Mouse (Mus musculus) neural tube, postnatal 0 days (tissue): ENCODE results near the gene D10Wsu102e. TPM values are rescaled to one million over a fixed set of nuclear protein-coding genes. Genes with fewer than 3 reads are reported as not detected.

Experiments
- polyA plus RNA-seq: library from polyadenylated mRNA; unstranded; fragments of >200 nt; fragmentation: Nextera tagmentation; extraction: Ambion mirVana; gene quantifications from 2 replicates; pipeline ENCODE4 v1.2.1, GENCODE M21; 2015

Gene D10Wsu102e
- 0.53 and 0.59 TPM in 2 replicates for polyA plus RNA-seq

DNA sequence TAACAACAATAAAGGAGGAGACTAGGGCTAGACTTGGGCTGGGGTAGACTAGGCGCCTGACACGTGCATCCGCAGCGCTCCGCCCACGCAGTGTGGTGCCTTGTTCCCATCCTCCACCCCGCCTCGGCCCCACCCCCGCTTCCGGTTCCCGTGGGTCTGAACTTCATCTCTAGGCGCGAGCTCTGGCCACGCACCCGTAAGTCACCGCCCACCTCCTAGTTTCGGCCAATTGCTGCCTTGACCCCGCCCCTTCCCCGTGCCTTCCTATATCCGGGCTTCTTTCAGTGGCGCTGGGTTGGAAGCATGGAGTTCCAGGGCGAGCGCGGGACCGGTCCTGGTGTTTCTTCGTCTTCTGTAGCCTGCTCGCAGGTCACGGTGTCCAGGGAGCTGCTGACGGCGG is at the start of gene D10Wsu102e:
D10Wsu102e (plus strand) TSS at position 266 of the 400 bp plus-strand sequence.

DNA sequence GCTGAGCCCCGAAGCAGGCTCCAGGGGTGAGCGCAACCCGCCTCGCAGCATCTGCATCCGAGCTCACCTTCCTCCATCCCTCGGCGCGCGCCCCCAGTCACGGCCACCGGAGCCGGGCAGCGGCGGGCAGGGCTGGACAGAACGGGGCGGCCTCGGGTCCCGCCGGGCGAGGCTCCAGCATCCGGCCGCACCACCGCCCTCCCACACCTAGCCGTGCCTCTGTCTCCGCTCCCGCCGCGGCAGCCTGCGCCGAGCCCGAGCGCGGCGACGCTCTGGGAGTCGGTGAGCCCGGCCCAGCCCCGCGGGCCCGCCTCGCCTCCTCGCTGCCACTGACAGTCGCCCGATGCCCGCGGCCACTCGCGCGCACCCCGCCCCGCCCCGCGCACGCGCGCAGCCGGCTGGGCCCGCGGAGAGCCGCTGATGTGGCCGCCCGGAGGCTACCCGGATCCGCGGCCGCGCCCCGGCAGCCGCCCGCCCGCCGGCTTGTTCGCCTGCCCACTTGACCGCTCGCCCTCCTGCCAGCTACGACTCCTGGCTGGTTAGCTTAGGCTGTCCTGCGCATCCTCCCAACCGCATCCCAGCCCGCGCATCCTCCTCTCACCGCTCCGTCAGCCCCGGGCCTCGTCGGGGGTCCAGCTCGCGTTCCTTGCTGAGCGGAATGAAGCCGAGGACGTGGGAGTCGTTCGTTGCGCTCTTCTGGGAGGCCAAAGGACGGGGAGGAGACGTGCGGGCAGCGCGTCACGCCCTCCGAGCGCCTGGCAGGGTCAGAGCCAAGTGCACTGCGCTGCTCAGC is 22.7 kb upstream of the D10Wsu102e start, which contains the start of gene Slc41a2:
Slc41a2 (minus strand) TSS at position 724 of the 793 bp plus-strand sequence.

DNA sequence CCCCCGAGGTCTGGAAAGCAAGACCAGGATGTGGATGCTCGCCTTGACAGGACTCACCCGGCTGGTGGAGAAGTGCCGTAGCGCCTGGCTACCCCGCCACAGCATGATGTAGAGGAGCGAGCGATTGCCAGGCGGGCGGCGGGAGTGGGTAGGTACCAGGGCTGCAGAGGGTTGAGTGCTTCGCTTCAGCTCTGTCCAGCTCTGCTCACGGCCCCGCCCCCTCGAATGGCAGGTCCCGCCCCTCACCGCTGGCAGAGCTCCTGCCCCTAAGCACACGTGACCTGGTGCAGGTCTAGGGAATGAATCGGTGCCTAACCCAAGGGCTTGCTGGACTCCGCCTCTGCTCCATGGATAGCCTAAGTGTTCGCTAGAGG is 173.9 kb downstream of the D10Wsu102e start, which contains the start of gene Aldh1l2:
Aldh1l2 (minus strand) TSS at position 231 of the 374 bp plus-strand sequence.

Other genes starting within 250 kb of the D10Wsu102e start
- gene Slc41a2, start 22.3 kb upstream of the D10Wsu102e start, polyA plus RNA-seq: 9.0 and 10.4 TPM in 2 replicates
- gene Aldh1l2, start 173.9 kb downstream of the D10Wsu102e start, polyA plus RNA-seq: 7.5 and 9.9 TPM in 2 replicates
- gene Washc4, start 183.5 kb downstream of the D10Wsu102e start, polyA plus RNA-seq: 27.4 and 30.4 TPM in 2 replicates